ENCODE assay signal across 11 mouse cellular contexts in genomic region chr15:85996031-85996765, GRCm38 (mm10). TPM values are rescaled to one million over a fixed set of nuclear protein-coding genes. Genes with fewer than 3 reads are reported as not detected.
A peak's percentile ranks its signal among the peaks of the same experiment; 100 is the strongest.
DNase-seq lines count a peak whose midpoint lies in the region; ATAC-seq lines count a peak whose summit lies in the region.
"Had no signal": no experiment of that assay in that cellular context is flagged by ENCODE, and none has a peak within 500 bp of the region (broad histone marks: within the 10 kb centered on the region; RNA-seq: fewer than 3 reads in every experiment).

No protein-coding gene starts in this region.

- no peak for DNase-seq in lung, postnatal 14 days
- DNase-seq in forebrain, embryonic 14.5 days (ENCODE audit: low spot score), result no peak
- DNase-seq in kidney, postnatal 10 days, result peak; percentile 76
- DNase-seq in cerebellum, postnatal 36 days, result no peak
- no peak for DNase-seq in layer of hippocampus, postnatal 14 days (ENCODE audit: low spot score in 2 of 2)
- DNase-seq in left cerebral cortex, adult 18-20 months (ENCODE audit: low spot score in 2 of 2), result no peak
- DNase-seq: gastrocnemius, postnatal 36 days had no signal

- no peak overlapping the region for H3K9ac ChIP-seq in lung, embryonic 16.5 days (ENCODE audit: low read length)
- no peak overlapping the region for H3K9ac ChIP-seq in forebrain, embryonic 14.5 days (ENCODE audit: low read length)
- H3K9ac ChIP-seq in stomach, embryonic 14.5 days (replicated peaks; ENCODE audit: low read depth, low read length), result no peak overlapping the region
- H3K9ac ChIP-seq: hindbrain, embryonic 15.5 days; limb, embryonic 15.5 days had no signal

- peaks cover 44% of the 10 kb centered on the region for H3K4me1 ChIP-seq in lung, embryonic 16.5 days (replicated peaks; ENCODE audit: control insufficient read depth, insufficient read depth, low read length)
- H3K4me1 ChIP-seq in forebrain, embryonic 14.5 days (ENCODE audit: control insufficient read depth, insufficient read depth, low read length), result peaks cover 81% of the 10 kb centered on the region
- peaks cover 18% of the 10 kb centered on the region for H3K4me1 ChIP-seq in stomach, embryonic 14.5 days (ENCODE audit: control insufficient read depth, insufficient read depth, low read length)

- WGBS in lung, embryonic 16.5 days, result 24% methylated on average over 13 of the region's 13 CpGs
- WGBS in forebrain, embryonic 14.5 days, result 41% methylated on average over 13 of the region's 13 CpGs
- 35% methylated on average over 13 of the region's 13 CpGs for WGBS in stomach, embryonic 14.5 days

- no peaks in the 10 kb centered on the region for H3K9me3 ChIP-seq in lung, embryonic 16.5 days (ENCODE audit: control insufficient read depth, low read length)
- no peaks in the 10 kb centered on the region for H3K9me3 ChIP-seq in forebrain, embryonic 14.5 days (replicated peaks; ENCODE audit: control insufficient read depth, low read length)
- no peaks in the 10 kb centered on the region for H3K9me3 ChIP-seq in stomach, embryonic 14.5 days (ENCODE audit: control insufficient read depth, low read depth, low read length)
- H3K9me3 ChIP-seq: hindbrain, embryonic 15.5 days; limb, embryonic 15.5 days had no signal

- no peak overlapping the region for H3K4me3 ChIP-seq in lung, embryonic 16.5 days (ENCODE audit: low read length)
- no peak overlapping the region for H3K4me3 ChIP-seq in forebrain, embryonic 14.5 days (ENCODE audit: low read depth, low read length)
- no peak overlapping the region for H3K4me3 ChIP-seq in stomach, embryonic 14.5 days (ENCODE audit: low read depth, low read length)
- H3K4me3 ChIP-seq: hindbrain, embryonic 15.5 days; limb, embryonic 15.5 days had no signal

- peak; percentile 32; the same call in 1 of the 2 replicates for ATAC-seq in lung, embryonic 16.5 days (ENCODE audit: low read depth)
- no peak for ATAC-seq in forebrain, embryonic 14.5 days
- ATAC-seq in stomach, embryonic 14.5 days (ENCODE audit: insufficient number of reproducible peaks, insufficient read depth, low FRiP score, low read depth), result peak; percentile 38; the same call in 1 of the 2 replicates

- H3K27me3 ChIP-seq in lung, embryonic 16.5 days (ENCODE audit: control insufficient read depth, insufficient read depth, low read depth, low read length), result no peaks in the 10 kb centered on the region
- H3K27me3 ChIP-seq in forebrain, embryonic 14.5 days (replicated peaks; ENCODE audit: control insufficient read depth, insufficient read depth, low read length), result no peaks in the 10 kb centered on the region
- no peaks in the 10 kb centered on the region for H3K27me3 ChIP-seq in stomach, embryonic 14.5 days (ENCODE audit: control insufficient read depth, insufficient read depth, low read length)
- H3K27me3 ChIP-seq: hindbrain, embryonic 15.5 days; limb, embryonic 15.5 days had no signal

- H3K36me3 ChIP-seq in lung, embryonic 16.5 days (ENCODE audit: control insufficient read depth, insufficient read depth, low read length), result no peaks in the 10 kb centered on the region
- no peaks in the 10 kb centered on the region for H3K36me3 ChIP-seq in forebrain, embryonic 14.5 days (ENCODE audit: control insufficient read depth, insufficient read depth, low read length)
- H3K36me3 ChIP-seq in stomach, embryonic 14.5 days (ENCODE audit: control insufficient read depth, insufficient read depth, low read length), result no peaks in the 10 kb centered on the region
- H3K36me3 ChIP-seq: hindbrain, embryonic 15.5 days; limb, embryonic 15.5 days had no signal

- H3K4me2 ChIP-seq in lung, embryonic 16.5 days (ENCODE audit: low read depth, low read length), result no peak overlapping the region
- no peak overlapping the region for H3K4me2 ChIP-seq in forebrain, embryonic 14.5 days (ENCODE audit: low read length)
- H3K4me2 ChIP-seq in stomach, embryonic 14.5 days (replicated peaks; ENCODE audit: low read depth, low read length), result no peak overlapping the region
- H3K4me2 ChIP-seq: hindbrain, embryonic 15.5 days; limb, embryonic 15.5 days had no signal

- H3K27ac ChIP-seq in lung, embryonic 16.5 days (ENCODE audit: low read length), result peak overlapping the region; percentile 52
- peak overlapping the region; percentile 97 for H3K27ac ChIP-seq in forebrain, embryonic 14.5 days (ENCODE audit: low read depth, low read length)
- H3K27ac ChIP-seq in stomach, embryonic 14.5 days (ENCODE audit: low read length), result no peak overlapping the region
- H3K27ac ChIP-seq: hindbrain, embryonic 15.5 days; limb, embryonic 15.5 days had no signal

RNA-seq across cellular contexts. Expression of gene Celsr1, which starts 37.4 kb away (rescaled TPM):
- polyA plus RNA-seq in lung, embryonic 16.5 days (2015; fragmentation: Nextera tagmentation; extraction: Ambion mirVana), result 3.5 and 3.6 TPM in 2 replicates
- 8.6 and 9.6 TPM in 2 replicates for polyA plus RNA-seq in forebrain, embryonic 14.5 days (2014; fragmentation: Nextera tagmentation; extraction: Ambion mirVana)
- polyA plus RNA-seq in stomach, embryonic 14.5 days (2014; fragmentation: Nextera tagmentation; extraction: Ambion mirVana), result 6.8 and 7.8 TPM in 2 replicates
- total RNA-seq in layer of hippocampus, postnatal 14 days (2021), result 1 to 10 TPM; 5.5 to 5.8 TPM
- total RNA-seq in left cerebral cortex, adult 18-20 months (2021), result 1 to 10 TPM; 4.3 to 5.3 TPM
